Mouse (Mus musculus) spleen, adult 12 weeks (tissue): ENCODE data around the gene Hoxc6.

Experiments used
- DNase-seq: peaks from one replicate; pipeline ENCODE4 v3.0.0; 2022; ENCODE audit warnings: low spot score

Gene Hoxc6

GRCm38 (mm10) chr15:102967511-102968397 is 30.3 kb upstream of the Hoxc6 start:
- no peak for DNase-seq

- no peak for DNase-seq
Observed at GRCm38 (mm10) chr15:102969296-102969695, 28.8 kb upstream of the Hoxc6 start.

GRCm38 (mm10) chr15:102970740-102971139 is 27.3 kb upstream of the Hoxc6 start:
- DNase-seq = no peak

GRCm38 (mm10) chr15:102972254-102972653 is 25.8 kb upstream of the Hoxc6 start:
- DNase-seq = no peak

- no peak for DNase-seq
Observed at GRCm38 (mm10) chr15:102972753-102973152, 25.3 kb upstream of the Hoxc6 start.

GRCm38 (mm10) chr15:102975034-102975433 is 23.0 kb upstream of the Hoxc6 start:
- DNase-seq = no peak

GRCm38 (mm10) chr15:102975688-102976111 is 22.4 kb upstream of the Hoxc6 start:
- DNase-seq = no peak

- DNase-seq = no peak
Observed at GRCm38 (mm10) chr15:102976171-102976570, 21.9 kb upstream of the Hoxc6 start, which contains the start of gene Hoxc9. Gene Hoxc9, plus strand, starts transcription at chr15:102976439.

- no peak for DNase-seq
Observed at GRCm38 (mm10) chr15:102976631-102977422, 21.2 kb upstream of the Hoxc6 start.

GRCm38 (mm10) chr15:102977423-102977974 is 20.6 kb upstream of the Hoxc6 start:
- no peak for DNase-seq

GRCm38 (mm10) chr15:102978615-102979515 is 19.2 kb upstream of the Hoxc6 start:
- DNase-seq = no peak

- no peak for DNase-seq
Observed at GRCm38 (mm10) chr15:102979936-102980335, 18.1 kb upstream of the Hoxc6 start.

GRCm38 (mm10) chr15:102980352-102980751 is 17.7 kb upstream of the Hoxc6 start:
- DNase-seq = no peak

GRCm38 (mm10) chr15:102980912-102981311 is 17.1 kb upstream of the Hoxc6 start:
- no peak for DNase-seq

- DNase-seq = no peak
Observed at GRCm38 (mm10) chr15:102981379-102982288, 16.4 kb upstream of the Hoxc6 start.

GRCm38 (mm10) chr15:102983716-102984115 is 14.3 kb upstream of the Hoxc6 start:
- DNase-seq = no peak

GRCm38 (mm10) chr15:102984521-102984920 is 13.5 kb upstream of the Hoxc6 start:
- no peak for DNase-seq

- DNase-seq = no peak
Observed at GRCm38 (mm10) chr15:102984925-102985324, 13.1 kb upstream of the Hoxc6 start.

- DNase-seq = peak; percentile 57
Observed at GRCm38 (mm10) chr15:102987124-102987833, 10.8 kb upstream of the Hoxc6 start.

GRCm38 (mm10) chr15:102988078-102988477 is 10.0 kb upstream of the Hoxc6 start:
- DNase-seq = no peak
